Mouse (Mus musculus) liver, adult 2 months (tissue): ENCODE data around the gene Hemk1. TPM values are rescaled to one million over a fixed set of nuclear protein-coding genes. Genes with fewer than 3 reads are reported as not detected.

Experiments used
- DNase-seq: peaks from one replicate; pipeline ENCODE4 v3.0.0-alpha.2; 2011; ENCODE audit warnings: low read depth, low spot score; ENCODE audit errors: extremely low read depth
- H3K27ac ChIP-seq: fragments of 200-500 bp; replicated peaks from 2 replicates; pipeline ENCODE4 v1.5.1; 2012; ENCODE audit warnings: low read depth, mild to moderate bottlenecking, control low read depth, inconsistent platforms, low read length; ENCODE audit not compliant: insufficient read depth
- H3K27me3 ChIP-seq: fragments of 200-500 bp; 2 replicates; pipeline ENCODE4 v1.6.1; 2012; ENCODE audit warnings: mild to moderate bottlenecking, moderate library complexity, low read length, inconsistent platforms; ENCODE audit not compliant: control insufficient read depth, insufficient read depth
- H3K36me3 ChIP-seq: fragments of 200-500 bp; 2 replicates; pipeline ENCODE4 v1.6.1; 2012; ENCODE audit warnings: low read length, inconsistent platforms; ENCODE audit not compliant: control insufficient read depth, insufficient read depth
- H3K4me1 ChIP-seq: fragments of 200-500 bp; 2 replicates; pipeline ENCODE4 v1.6.1; 2011; ENCODE audit warnings: low read length; ENCODE audit not compliant: control insufficient read depth, insufficient read depth
- H3K4me3 ChIP-seq: fragments of 200-500 bp; 2 replicates; pipeline ENCODE4 v1.5.1; 2011; ENCODE audit warnings: low read depth, mild to moderate bottlenecking, control low read depth, low read length, moderate library complexity; ENCODE audit not compliant: insufficient read depth
- H3K79me2 ChIP-seq: fragments of 200-500 bp; 2 replicates; pipeline ENCODE4 v1.6.1; 2012; ENCODE audit warnings: inconsistent platforms, mild to moderate bottlenecking, low read length, moderate library complexity; ENCODE audit not compliant: control insufficient read depth, insufficient read depth
- H3K9ac ChIP-seq: fragments of 200-500 bp; 2 replicates; pipeline ENCODE4 v1.6.1; 2012; ENCODE audit warnings: low read depth, mild to moderate bottlenecking, control low read depth, inconsistent platforms, low read length
- CTCF ChIP-seq: fragments of 200-500 bp; IDR thresholded peaks from 2 replicates; pipeline ENCODE4 v1.5.1; 2011; ENCODE audit warnings: low read depth, low read length, control low read depth
- POLR2A ChIP-seq: fragments of 200-500 bp; IDR thresholded peaks from 2 replicates; pipeline ENCODE4 v1.6.1; 2011; ENCODE audit warnings: low read length, control low read depth; ENCODE audit not compliant: insufficient read depth; ENCODE audit errors: extremely low read depth
- WGBS: fragments of 180-500 bp; shearing (Covaris S2); methylation state at CpG from one replicate; pipeline ENCODE4 v1.1.7; 2018; 5-methylcytosine and 5-hydroxymethylcytosine counted together
- polyA plus RNA-seq: library from polyadenylated mRNA; depleted of rRNA; stranded (reverse); fragments of >200 nt; gene quantifications from 2 replicates; pipeline ENCODE4 v1.2.3, GENCODE M21; 2012
- total RNA-seq: library from RNA; depleted of rRNA; stranded (reverse); fragments of >200 nt; gene quantifications from 2 replicates; pipeline ENCODE4 v1.2.3, GENCODE M21; 2014

Gene Hemk1
- total and polyA plus RNA-seq, 2 experiments: 18.4 to 28.1 TPM

GRCm38 (mm10) chr9:107295616-107296015, 42.5 kb downstream of the Hemk1 start:
- H3K4me1 ChIP-seq: peaks cover 18% of the 10 kb centered on the region; the same call in 1 of the 2 replicates

GRCm38 (mm10) chr9:107294249-107294648, 43.9 kb downstream of the Hemk1 start:
- DNase-seq: peak; percentile 36

More at GRCm38 (mm10) chr9:107295616-107296015, 42.5 kb downstream of the Hemk1 start:
- Histone ChIP-seq H3K27me3 (no peaks in the 10 kb centered on the region), H3K36me3 (peaks cover 10% of the 10 kb centered on the region; the same call in 1 of the 2 replicates), H3K79me2 (peaks cover 9% of the 10 kb centered on the region; the same call in 1 of the 2 replicates), H3K4me3 (peak overlapping the region; percentile 67), H3K9ac (peak overlapping the region; percentile 76), H3K27ac (peak overlapping the region; percentile 98)
- TF ChIP-seq CTCF: no peak
- TF ChIP-seq POLR2A: no peak
- no peak for DNase-seq
- 11% methylated on average over 4 of the region's 4 CpGs for WGBS

GRCm38 (mm10) chr9:107290897-107291296, 47.3 kb downstream of the Hemk1 start:
- WGBS: 31% methylated on average over 10 of the region's 10 CpGs
- peak; percentile 66 for DNase-seq
- Histone ChIP-seq H3K27ac (no peak overlapping the region), H3K79me2 (no peaks in the 10 kb centered on the region), H3K4me3 (no peak overlapping the region), H3K36me3 (no peaks in the 10 kb centered on the region), H3K27me3 (no peaks in the 10 kb centered on the region), H3K9ac (no peak overlapping the region), H3K4me1 (peaks cover 9% of the 10 kb centered on the region; the same call in 1 of the 2 replicates)
- no peak for TF ChIP-seq POLR2A
- peak; percentile 97 for TF ChIP-seq CTCF

More at GRCm38 (mm10) chr9:107294249-107294648, 43.9 kb downstream of the Hemk1 start:
- TF ChIP-seq CTCF: peak; percentile 97
- TF ChIP-seq POLR2A: no peak
- H3K27ac ChIP-seq: no peak overlapping the region
- H3K4me3 ChIP-seq: no peak overlapping the region
- H3K36me3 ChIP-seq: no peaks in the 10 kb centered on the region
- 14% methylated on average over 6 of the region's 6 CpGs for WGBS
- no peaks in the 10 kb centered on the region; the same call in 1 of the 2 replicates for H3K79me2 ChIP-seq
- H3K27me3 ChIP-seq: no peaks in the 10 kb centered on the region
- peaks cover 10% of the 10 kb centered on the region; the same call in 1 of the 2 replicates for H3K4me1 ChIP-seq
- no peak overlapping the region for H3K9ac ChIP-seq

- Histone ChIP-seq H3K4me1 (peaks cover 1% of the 10 kb centered on the region; the same call in 1 of the 2 replicates), H3K27me3 (no peaks in the 10 kb centered on the region), H3K4me3 (peak within 1 kb of the TSS; percentile 53), H3K9ac (peak within 1 kb of the TSS; percentile 63), H3K79me2 (no peaks in the 10 kb centered on the region), H3K27ac (peak within 1 kb of the TSS; percentile 28), H3K36me3 (no peaks in the 10 kb centered on the region)
- TF ChIP-seq CTCF: peak; percentile 54; the same call in 1 of the 2 replicates
- TF ChIP-seq POLR2A: no peak
- DNase-seq: peak; percentile 85
- 4% methylated on average over 49 of the region's 49 CpGs for WGBS
Measured at GRCm38 (mm10) chr9:107289211-107290076, 48.7 kb downstream of the Hemk1 start, which contains the start of gene Mapkapk3. Gene Mapkapk3, minus strand, starts transcription at chr9:107289877.

- Histone ChIP-seq H3K4me3 (peak overlapping the region; percentile 53), H3K27ac (no peak overlapping the region), H3K79me2 (no peaks in the 10 kb centered on the region), H3K36me3 (no peaks in the 10 kb centered on the region), H3K9ac (peak overlapping the region; percentile 63), H3K27me3 (no peaks in the 10 kb centered on the region), H3K4me1 (no peaks in the 10 kb centered on the region)
- 38% methylated on average over 8 of the region's 8 CpGs for WGBS
- TF ChIP-seq POLR2A (no peak), CTCF (no peak)
- peak; percentile 60 for DNase-seq
Measured at GRCm38 (mm10) chr9:107288711-107289110, 49.4 kb downstream of the Hemk1 start.
